Mouse (Mus musculus): Measurements from ENCODE around the gene Plin5.

DNA sequence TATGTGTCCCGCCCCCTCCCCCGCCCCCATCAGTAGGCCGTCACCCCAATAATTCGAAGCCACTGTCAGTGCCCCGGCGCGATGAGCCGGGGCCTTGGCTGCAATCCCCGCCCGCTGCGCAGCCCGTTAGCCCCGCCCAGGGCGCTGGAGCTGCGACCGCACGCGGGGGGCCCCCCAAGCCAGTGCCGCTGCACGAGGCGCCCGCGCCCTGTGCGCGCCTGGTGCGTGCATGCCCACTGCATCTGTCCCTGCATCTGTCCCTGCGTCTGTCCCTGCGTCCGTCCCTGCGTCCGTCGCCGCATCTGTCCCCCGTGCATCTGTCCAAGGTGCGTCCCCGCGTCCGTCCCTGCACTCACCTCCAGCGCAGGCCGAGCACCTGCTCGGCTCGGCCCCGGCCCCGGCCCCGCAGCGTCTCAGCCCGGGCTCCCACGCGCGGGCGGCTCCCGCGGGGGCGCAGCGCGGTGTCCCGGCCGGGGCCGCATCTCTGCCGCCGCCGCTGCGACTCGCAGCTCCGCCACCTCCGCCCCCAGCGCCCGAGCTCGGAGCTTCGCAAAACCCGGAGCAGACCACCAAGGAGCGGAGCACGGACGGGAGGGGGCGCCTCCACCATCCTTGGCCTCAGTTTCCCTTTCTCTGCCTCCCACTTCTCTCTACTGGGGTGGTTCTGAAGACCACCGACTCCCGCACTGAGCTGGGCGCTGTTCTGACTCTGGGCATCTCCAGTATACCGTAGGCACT lies 22.6 kb upstream of the Plin5 start, which contains the start of gene Sema6b:
- TF ChIP-seq POLR2A (IDR thresholded peaks at IDR 0.05; ENCODE audit: control insufficient read depth, extremely low read depth, insufficient read depth, low read length, poor library complexity) = no peak
- no peak for TF ChIP-seq CTCF (IDR thresholded peaks at IDR 0.05; ENCODE audit: borderline replicate concordance, control insufficient read depth, extremely low read depth, insufficient read depth, low read length, poor library complexity)

Data from thymus, adult 2 months (tissue).